Mouse (Mus musculus) kidney, adult 2 months (tissue): ENCODE results near the gene Zdhhc15. TPM values are rescaled to one million over a fixed set of nuclear protein-coding genes. Genes with fewer than 3 reads are reported as not detected.

Source experiments
- DNase-seq: peaks from one replicate; pipeline ENCODE4 v3.0.0; 2021
- H3K27ac ChIP-seq: fragments of 200-500 bp; 2 replicates; pipeline ENCODE4 v1.5.1; 2012; ENCODE audit warnings: low read depth, low read length, control low read depth, inconsistent platforms; ENCODE audit not compliant: insufficient read depth
- H3K27me3 ChIP-seq: fragments of 200-500 bp; replicated peaks from 2 replicates; pipeline ENCODE4 v1.6.1; 2012; ENCODE audit warnings: mild to moderate bottlenecking, moderate library complexity, low read length, inconsistent platforms; ENCODE audit not compliant: control insufficient read depth, insufficient read depth
- H3K36me3 ChIP-seq: fragments of 200-500 bp; 2 replicates; pipeline ENCODE4 v1.6.1; 2012; ENCODE audit warnings: mild to moderate bottlenecking, moderate library complexity, low read length, inconsistent platforms; ENCODE audit not compliant: control insufficient read depth, insufficient read depth
- H3K4me1 ChIP-seq: fragments of 200-500 bp; 2 replicates; pipeline ENCODE4 v1.6.1; 2011; ENCODE audit warnings: low read length; ENCODE audit not compliant: control insufficient read depth, insufficient read depth
- H3K4me3 ChIP-seq: fragments of 200-500 bp; 2 replicates; pipeline ENCODE4 v1.5.1; 2011; ENCODE audit warnings: mild to moderate bottlenecking, low read depth, low read length, control low read depth; ENCODE audit not compliant: insufficient read depth
- CTCF ChIP-seq: fragments of 200-500 bp; conservative IDR thresholded peaks from 2 replicates; pipeline ENCODE4 v1.5.1; 2011; ENCODE audit warnings: low read depth, mild to moderate bottlenecking, control low read depth, low read length, moderate library complexity, mixed read lengths; ENCODE audit not compliant: insufficient read depth, insufficient read length
- POLR2A ChIP-seq: fragments of 200-500 bp; IDR thresholded peaks from one replicate; pipeline ENCODE4 v1.6.1; 2011; ENCODE audit warnings: low read depth, low read length, control low read depth
- WGBS: fragments of 180-500 bp; shearing (Covaris S2); methylation state at CpG from one replicate; pipeline ENCODE4 v1.1.7; 2018; 5-methylcytosine and 5-hydroxymethylcytosine counted together
- polyA plus RNA-seq: library from polyadenylated mRNA; depleted of rRNA; stranded (reverse); fragments of >200 nt; gene quantifications from 2 replicates; pipeline ENCODE4 v1.2.3, GENCODE M21; 2012; rRNA removed

Zdhhc15 gene
- polyA plus RNA-seq, 1 experiment: 0.64 TPM

GRCm38 (mm10) chrX:104488870-104489467 lies 181.9 kb downstream of the Zdhhc15 start:
- DNase-seq: no peak
- WGBS: 87% methylated on average over 4 of the region's 4 CpGs
- no peak for TF ChIP-seq POLR2A
- no peak for TF ChIP-seq CTCF
- H3K27me3 ChIP-seq: no peaks in the 10 kb centered on the region
- H3K4me1 ChIP-seq: no peaks in the 10 kb centered on the region
- no peak overlapping the region for H3K27ac ChIP-seq
- H3K4me3 ChIP-seq: no peak overlapping the region
- no peaks in the 10 kb centered on the region for H3K36me3 ChIP-seq

DNA sequence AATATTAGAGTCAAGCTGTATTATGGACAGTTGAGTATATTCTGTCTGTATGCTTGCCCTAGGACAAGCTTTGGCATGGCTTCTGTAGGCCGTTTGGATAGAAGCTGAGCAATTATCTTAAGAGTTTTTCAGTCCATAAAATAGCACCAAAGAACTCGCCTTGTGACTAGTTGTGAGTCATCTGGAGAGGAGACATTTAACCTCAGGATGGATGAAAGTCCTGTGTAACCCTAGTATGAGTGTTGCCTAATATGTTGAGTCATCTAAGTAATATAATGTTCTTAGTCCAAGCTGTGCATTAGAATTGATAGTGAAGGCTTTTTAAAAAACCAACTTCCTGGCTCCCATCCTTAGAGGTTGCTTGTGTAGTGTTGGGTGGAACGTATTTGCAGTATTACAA lies 182.8 kb downstream of the Zdhhc15 start:
- Histone ChIP-seq H3K27me3 (no peaks in the 10 kb centered on the region), H3K4me3 (no peak overlapping the region), H3K27ac (no peak overlapping the region), H3K36me3 (no peaks in the 10 kb centered on the region), H3K4me1 (no peaks in the 10 kb centered on the region)
- TF ChIP-seq CTCF: no peak
- TF ChIP-seq POLR2A: no peak
- DNase-seq: no peak
- WGBS: 66% methylated on average over 3 of the region's 3 CpGs

Other genes starting within 250 kb of the Zdhhc15 start
- gene Uprt, start 188.2 kb downstream of the Zdhhc15 start, polyA plus RNA-seq: 2.6 and 3.2 TPM in 2 replicates
- 0.06 TPM in 1 of 2 replicates, not detected in the other for gene Magee2, start 186.2 kb upstream of the Zdhhc15 start, polyA plus RNA-seq